Mouse (Mus musculus) lung, postnatal 14 days (tissue): ENCODE data around the gene Tmem53.

Source experiments
- DNase-seq: peaks from one replicate; pipeline ENCODE4 v3.0.0; 2021

The Tmem53 gene

GRCm38 (mm10) chr4:117317701-117318190, 66.0 kb downstream of the Tmem53 start:
- no peak for DNase-seq
